11 mouse cellular contexts compared by ENCODE assay signal in genomic region chr13:48852859-48853258, GRCm38 (mm10). TPM values are rescaled to one million over a fixed set of nuclear protein-coding genes. Genes with fewer than 3 reads are reported as not detected.
A peak's percentile ranks its signal among the peaks of the same experiment; 100 is the strongest.
DNase-seq lines count a peak whose midpoint lies in the region; ATAC-seq lines count a peak whose summit lies in the region.
"Had no signal": no experiment of that assay in that cellular context is flagged by ENCODE, and none has a peak within 500 bp of the region (broad histone marks: within the 10 kb centered on the region; RNA-seq: fewer than 3 reads in every experiment).

No protein-coding gene starts in this region.

- 0 out of 2 replicates have a peak overlapping the region, but pooled peaks have one; percentile 9 for H3K27ac ChIP-seq in heart, embryonic 15.5 days
- no peak overlapping the region for H3K27ac ChIP-seq in midbrain, embryonic 14.5 days (replicated peaks; ENCODE audit: low read depth, low read length)
- H3K27ac ChIP-seq in midbrain, embryonic 11.5 days (ENCODE audit: low read depth, low read length), result no peak overlapping the region
- H3K27ac ChIP-seq: limb, embryonic 15.5 days had no signal

- no peak overlapping the region for H3K4me3 ChIP-seq in heart, embryonic 15.5 days
- H3K4me3 ChIP-seq in midbrain, embryonic 14.5 days (replicated peaks; ENCODE audit: low read depth, low read length), result no peak overlapping the region
- H3K4me3 ChIP-seq in midbrain, embryonic 11.5 days (ENCODE audit: low read depth, low read length), result no peak overlapping the region
- H3K4me3 ChIP-seq: hindbrain, embryonic 15.5 days; limb, embryonic 15.5 days; myocyte had no signal

- no peak overlapping the region for H3K4me2 ChIP-seq in heart, embryonic 15.5 days
- H3K4me2 ChIP-seq in midbrain, embryonic 14.5 days (ENCODE audit: low read length), result no peak overlapping the region
- H3K4me2 ChIP-seq in midbrain, embryonic 11.5 days, result no peak overlapping the region
- H3K4me2 ChIP-seq: hindbrain, embryonic 15.5 days; limb, embryonic 15.5 days had no signal

- no peaks in the 10 kb centered on the region for H3K9me3 ChIP-seq in heart, embryonic 15.5 days (replicated peaks)
- H3K9me3 ChIP-seq in midbrain, embryonic 14.5 days (ENCODE audit: control insufficient read depth, low read length), result no peaks in the 10 kb centered on the region
- H3K9me3 ChIP-seq in midbrain, embryonic 11.5 days (ENCODE audit: control insufficient read depth, low read length), result no peaks in the 10 kb centered on the region
- H3K9me3 ChIP-seq: hindbrain, embryonic 15.5 days; limb, embryonic 15.5 days had no signal

- H3K36me3 ChIP-seq in heart, embryonic 15.5 days, result no peaks in the 10 kb centered on the region
- no peaks in the 10 kb centered on the region for H3K36me3 ChIP-seq in midbrain, embryonic 14.5 days (ENCODE audit: control insufficient read depth, insufficient read depth, low read length)
- H3K36me3 ChIP-seq in midbrain, embryonic 11.5 days (ENCODE audit: control insufficient read depth, insufficient read depth, low read length), result no peaks in the 10 kb centered on the region
- H3K36me3 ChIP-seq: hindbrain, embryonic 15.5 days; limb, embryonic 15.5 days had no signal

- 31% methylated on average over 3 of the region's 3 CpGs for WGBS in heart, embryonic 15.5 days
- WGBS in midbrain, embryonic 14.5 days, result 71% methylated on average over 3 of the region's 3 CpGs
- WGBS in midbrain, embryonic 11.5 days, result 67% methylated on average over 3 of the region's 3 CpGs

- no peak overlapping the region for H3K9ac ChIP-seq in heart, embryonic 15.5 days
- H3K9ac ChIP-seq in midbrain, embryonic 14.5 days (replicated peaks; ENCODE audit: low read length), result no peak overlapping the region
- H3K9ac ChIP-seq in midbrain, embryonic 11.5 days (ENCODE audit: low read length), result no peak overlapping the region
- H3K9ac ChIP-seq: hindbrain, embryonic 15.5 days; limb, embryonic 15.5 days had no signal

- DNase-seq in heart, adult 9 months (ENCODE audit: low spot score in 2 of 2), result no peak
- DNase-seq in midbrain, embryonic 14.5 days, result peak; percentile 54
- no peak for DNase-seq in midbrain, embryonic 11.5 days (ENCODE audit: low spot score, missing footprints)
- no peak for DNase-seq in frontal cortex, postnatal 14 days (ENCODE audit: low spot score in 2 of 2)
- DNase-seq in urinary bladder, postnatal 36 days (ENCODE audit: low spot score in 2 of 2), result no peak

- no peaks in the 10 kb centered on the region for H3K27me3 ChIP-seq in heart, embryonic 15.5 days
- no peaks in the 10 kb centered on the region for H3K27me3 ChIP-seq in midbrain, embryonic 14.5 days (ENCODE audit: control insufficient read depth, insufficient read depth, low read length)
- H3K27me3 ChIP-seq in midbrain, embryonic 11.5 days (ENCODE audit: control insufficient read depth, insufficient read depth, low read length), result no peaks in the 10 kb centered on the region
- H3K27me3 ChIP-seq: hindbrain, embryonic 15.5 days; limb, embryonic 15.5 days; Patski had no signal

- H3K4me1 ChIP-seq in heart, embryonic 15.5 days (replicated peaks), result peaks cover 67% of the 10 kb centered on the region
- H3K4me1 ChIP-seq in midbrain, embryonic 14.5 days (ENCODE audit: control insufficient read depth, insufficient read depth, low read length), result peaks cover 43% of the 10 kb centered on the region
- peaks cover 34% of the 10 kb centered on the region for H3K4me1 ChIP-seq in midbrain, embryonic 11.5 days (ENCODE audit: control insufficient read depth, insufficient read depth, low read length)

- ATAC-seq in heart, embryonic 15.5 days (replicated peaks; ENCODE audit: insufficient number of reproducible peaks, insufficient read depth, low FRiP score, low read depth), result 0 out of 2 replicates have a peak, but pooled peaks have one; percentile 10
- no peak for ATAC-seq in midbrain, embryonic 14.5 days (ENCODE audit: low FRiP score, low TSS enrichment)
- no peak for ATAC-seq in midbrain, embryonic 11.5 days (ENCODE audit: low FRiP score)
- ATAC-seq in common myeloid progenitor, adult 5-6 weeks (replicated peaks; ENCODE audit: low read depth, poor library complexity, severe bottlenecking), result peak; percentile 52
- ATAC-seq: Patski had no signal

RNA-seq across cellular contexts. Expression of gene Phf2, which starts 18.1 kb away (rescaled TPM):
- polyA plus RNA-seq in heart, embryonic 15.5 days (2015; fragmentation: Nextera tagmentation; extraction: Ambion mirVana), result 3.4 and 5.1 TPM in 2 replicates
- polyA plus RNA-seq in midbrain, embryonic 14.5 days (2014; fragmentation: Nextera tagmentation; extraction: Ambion mirVana), result 12.1 and 14.3 TPM in 2 replicates
- 9.8 and 10.7 TPM in 2 replicates for polyA plus RNA-seq in midbrain, embryonic 11.5 days (2014; fragmentation: Nextera tagmentation; extraction: Ambion mirVana)
- 9.0 and 14.3 TPM in 2 replicates for total RNA-seq in common myeloid progenitor, adult 5-6 weeks (2017)

Comparison
In these comparisons a context has a peak if more than half of its experiments do, and no peak if none do; other contexts are left out.
1. ATAC-seq: peak in heart, embryonic 15.5 days (single experiment) and common myeloid progenitor, adult 5-6 weeks (single experiment); none in midbrain, embryonic 14.5 days (single experiment) and midbrain, embryonic 11.5 days (single experiment).